Mouse (Mus musculus) adrenal gland, postnatal 10 days (tissue): Measurements from ENCODE around the gene Metrnl. TPM values are rescaled to one million over a fixed set of nuclear protein-coding genes. Genes with fewer than 3 reads are reported as not detected.
"Not testable (repeated sequence)": the region's sequence is repeated elsewhere in the genome, so short reads cannot be mapped to it uniquely, and the experiment has no call there.

Experiments used
- DNase-seq: peaks from one replicate; pipeline ENCODE4 v3.0.0; 2021; ENCODE audit warnings: mixed read lengths
- long read RNA-seq, 2 experiments: library from polyadenylated mRNA; stranded (forward); transcript quantifications; one replicate each; pipeline ENCODE4 v2.0.0; 2021
- total RNA-seq, 2 experiments: library from RNA; stranded (reverse); gene quantifications; 2 replicates each; pipeline ENCODE4 v1.2.3; 2021

Gene Metrnl
- 10 to 100 TPM; 15.2 to 34.8 TPM for total RNA-seq
- long read RNA-seq, experiment 1, transcript Metrnl-201 (4 exons, 1,401 nt): major isoform, 57 of 65 reads
- long read RNA-seq, experiment 1, partial matches to known transcripts: 4 of 65 reads
- long read RNA-seq, experiment 1, other reads (novel, unspliced or antisense): 4 of 65 reads
- long read RNA-seq, experiment 2, transcript Metrnl-201 (4 exons, 1,401 nt): major isoform, 26 of 35 reads
- long read RNA-seq, experiment 2, partial matches to known transcripts: 0 of 35 reads
- long read RNA-seq, experiment 2, other reads (novel, unspliced or antisense): 9 of 35 reads

DNA sequence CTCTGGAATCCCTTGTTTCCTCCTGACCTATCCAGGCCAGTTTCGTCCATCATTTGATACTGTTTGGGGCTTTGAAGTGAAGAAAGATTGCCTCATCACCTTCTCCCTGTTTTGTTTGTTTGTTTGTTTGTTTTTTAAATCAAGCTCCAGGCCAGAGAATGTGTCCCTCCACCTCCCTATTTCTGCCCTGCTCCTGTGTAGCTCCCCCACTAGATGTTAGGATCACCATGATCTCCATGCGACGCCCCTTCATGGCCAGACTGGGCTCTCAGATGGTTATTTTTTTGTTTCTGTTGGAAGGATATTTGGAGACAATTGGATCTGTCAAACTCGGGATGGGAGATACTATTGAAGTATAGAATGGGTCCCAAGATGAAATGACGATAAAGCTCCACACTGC, at the start of gene Metrnl:
Gene Metrnl (plus strand): TSS at position 301 of the 400 bp plus-strand sequence.
- no peak for DNase-seq

DNA sequence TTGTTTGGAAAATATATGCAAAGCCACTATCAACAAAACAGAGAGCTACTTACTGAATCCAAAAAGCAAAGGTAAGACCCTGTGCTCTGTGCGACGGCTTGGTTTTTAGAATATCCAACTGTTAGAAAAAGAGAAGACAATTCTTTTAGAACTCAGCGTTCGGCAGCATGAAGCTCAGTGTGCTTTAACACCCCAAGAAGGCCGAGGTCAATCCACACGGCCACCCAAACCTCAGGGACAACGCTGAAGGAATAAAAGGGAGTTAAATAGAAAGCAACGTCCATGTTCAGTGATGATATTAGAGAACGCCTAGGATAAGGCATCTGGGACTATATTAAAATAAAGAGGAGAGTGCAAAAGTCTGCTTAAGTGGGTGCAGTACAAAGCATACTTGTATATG, 49.8 kb upstream of the Metrnl start:
- DNase-seq: no peak

DNA sequence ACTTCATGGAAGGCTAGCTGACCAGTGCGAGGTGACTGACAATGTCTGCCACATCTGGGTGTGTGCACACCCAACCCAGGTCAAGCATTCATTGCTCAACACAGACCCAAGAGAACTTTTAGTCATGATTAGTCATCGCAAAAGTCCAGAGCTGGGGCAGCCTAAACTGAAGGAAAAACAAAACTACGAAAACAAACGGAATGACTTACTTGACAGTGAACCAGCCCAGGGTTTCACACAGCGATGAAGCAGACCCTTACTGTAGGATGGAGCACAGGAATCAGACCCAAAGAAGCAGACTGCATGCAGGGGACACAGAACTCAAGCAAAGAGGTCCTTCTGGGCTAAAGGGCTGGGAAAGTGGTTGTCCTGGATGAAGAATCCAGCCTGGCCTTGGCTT, 49.4 kb upstream of the Metrnl start:
- DNase-seq: peak; percentile 22

DNA sequence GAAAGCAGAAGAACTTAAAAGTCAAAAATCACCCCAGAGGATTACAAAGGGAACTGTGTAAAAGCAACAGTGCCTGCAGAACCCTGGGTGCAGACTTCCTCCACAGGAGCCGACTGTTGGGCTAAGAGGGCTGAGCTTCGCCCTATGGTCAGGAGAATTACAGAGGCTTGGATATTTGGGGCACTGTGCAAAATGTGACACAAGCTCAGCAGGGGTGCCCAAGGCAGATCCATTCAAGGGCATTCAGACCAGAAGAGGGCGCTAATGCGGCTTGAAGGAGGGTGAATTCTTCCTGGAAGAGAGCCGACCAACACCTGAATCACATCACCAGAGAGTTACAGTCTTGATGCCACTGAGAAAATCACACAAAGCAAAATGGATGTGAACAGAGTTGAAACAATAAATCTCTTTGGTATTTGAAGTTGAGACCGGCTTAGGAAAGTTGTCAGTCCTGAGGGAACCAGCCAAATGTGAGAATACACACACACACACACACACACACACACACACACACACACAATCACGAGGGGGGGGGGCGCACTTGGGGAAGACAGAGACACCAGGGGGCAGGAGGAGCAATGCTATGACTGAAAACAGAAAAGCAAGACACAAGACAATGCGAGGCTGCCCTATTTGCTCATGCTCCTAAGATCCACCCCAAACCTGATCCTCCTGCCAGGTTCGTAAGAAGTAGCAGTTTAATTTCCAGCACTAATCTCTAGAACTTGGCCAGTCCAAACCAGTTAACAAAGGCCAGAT, 48.6 kb upstream of the Metrnl start:
- DNase-seq: peak; percentile 80

DNA sequence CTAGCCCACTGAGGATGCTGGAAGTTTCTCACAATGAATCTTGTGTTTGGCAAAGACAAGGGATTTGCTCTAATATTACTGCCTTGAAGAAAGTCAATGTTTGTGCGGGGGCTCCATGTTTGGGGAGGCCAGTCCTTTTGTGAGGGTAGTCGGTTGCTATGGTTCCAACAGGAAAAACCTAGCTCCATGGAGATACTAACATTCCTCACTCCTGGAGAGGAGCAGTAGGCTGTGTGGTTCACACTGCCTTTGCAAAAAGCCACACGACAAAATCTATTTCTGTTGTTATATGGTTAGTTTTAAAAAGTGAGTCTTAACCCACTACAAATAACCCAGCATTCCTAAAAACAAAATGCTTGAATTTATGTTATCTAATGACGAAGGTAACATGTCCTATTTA, 47.7 kb upstream of the Metrnl start:
- DNase-seq: no peak

DNA sequence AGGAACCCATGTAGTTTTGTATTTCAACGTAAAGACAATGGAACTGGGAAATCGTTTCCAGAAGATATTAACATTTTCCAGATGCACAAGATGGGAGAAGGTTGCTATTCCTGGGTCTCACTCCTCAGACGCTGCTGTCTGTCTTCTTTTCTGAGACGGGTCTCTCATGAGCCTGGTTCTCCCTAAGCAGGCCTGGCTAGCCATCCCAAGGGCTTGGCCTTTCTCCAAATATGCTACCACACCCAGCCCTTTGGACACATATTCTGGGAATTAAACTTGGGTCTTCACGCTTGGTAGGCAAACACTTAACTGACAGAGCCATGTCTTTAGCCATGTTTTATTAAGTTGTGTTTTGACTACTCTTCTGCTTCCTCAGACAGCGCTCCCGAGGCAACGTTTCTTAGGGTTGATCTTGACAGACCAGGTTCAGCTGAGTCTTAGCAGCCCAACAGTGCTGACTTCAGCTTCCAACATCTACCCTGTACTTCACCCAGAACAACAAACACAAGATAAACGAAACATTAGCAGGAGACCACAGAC, 46.9 kb upstream of the Metrnl start:
- DNase-seq: no peak

DNA sequence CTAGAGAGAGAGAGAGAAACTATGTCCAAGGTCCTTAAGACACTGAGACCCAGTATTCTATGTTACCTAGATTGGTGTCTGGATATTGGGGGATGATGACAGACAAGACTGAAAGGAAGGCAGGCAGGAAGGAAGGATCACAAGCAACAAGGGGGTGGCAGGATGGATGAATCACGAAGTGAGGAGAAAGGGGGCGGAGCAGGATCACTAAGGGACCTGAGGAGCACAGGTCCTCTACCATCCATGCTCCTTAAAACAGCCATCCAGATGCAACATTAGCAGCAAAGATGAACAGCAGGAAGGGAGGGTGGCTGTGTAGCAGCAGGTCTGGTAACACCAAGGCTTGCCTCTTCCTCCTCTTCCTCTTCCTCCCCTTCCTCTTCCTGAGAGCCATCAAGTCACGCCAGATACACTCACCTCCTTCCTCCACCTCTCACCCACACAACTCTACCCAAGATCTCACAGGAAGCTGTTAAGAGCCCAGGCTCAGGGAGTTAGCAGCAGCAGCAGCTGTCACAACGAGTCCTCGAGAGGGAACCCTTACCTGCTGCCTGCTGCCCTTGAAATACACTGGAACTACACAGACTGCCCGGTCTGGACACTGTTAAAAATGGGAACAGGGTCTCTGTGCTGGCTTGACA, 46.1 kb upstream of the Metrnl start:
- DNase-seq: no peak

DNA sequence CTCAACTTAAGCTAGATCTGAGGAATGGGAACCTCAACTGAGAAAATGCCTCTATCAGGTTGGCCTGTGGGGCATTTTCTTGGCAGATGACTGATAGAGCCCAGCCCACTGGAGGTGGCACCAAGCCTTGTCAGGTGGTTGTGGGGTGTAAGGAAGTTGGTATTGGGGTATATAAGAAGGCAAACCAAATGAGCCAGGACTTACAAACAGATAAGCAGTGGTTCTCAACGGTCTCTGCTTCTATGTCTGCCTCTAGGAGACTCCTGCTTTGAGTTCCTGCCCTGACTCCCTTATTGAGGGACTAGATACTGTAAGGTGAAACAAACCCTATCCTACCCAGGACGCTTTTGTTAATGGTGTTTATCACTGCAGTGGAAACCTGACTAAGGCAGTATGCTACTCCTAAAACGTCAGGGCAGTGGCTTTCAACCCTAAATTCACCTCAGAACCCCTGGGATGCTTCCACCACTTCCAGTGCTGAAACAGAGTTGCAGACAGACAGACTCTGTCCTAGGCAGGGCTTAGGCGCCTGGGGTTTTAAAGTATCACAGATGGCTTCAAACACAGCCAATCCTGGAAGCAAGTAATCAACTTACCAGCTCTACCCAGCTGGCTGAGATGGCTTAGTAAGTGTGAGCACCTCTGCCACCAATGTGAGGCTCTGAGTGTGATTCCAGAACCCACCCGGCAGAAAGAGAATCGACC, 45.4 kb upstream of the Metrnl start:
- DNase-seq: no peak

DNA sequence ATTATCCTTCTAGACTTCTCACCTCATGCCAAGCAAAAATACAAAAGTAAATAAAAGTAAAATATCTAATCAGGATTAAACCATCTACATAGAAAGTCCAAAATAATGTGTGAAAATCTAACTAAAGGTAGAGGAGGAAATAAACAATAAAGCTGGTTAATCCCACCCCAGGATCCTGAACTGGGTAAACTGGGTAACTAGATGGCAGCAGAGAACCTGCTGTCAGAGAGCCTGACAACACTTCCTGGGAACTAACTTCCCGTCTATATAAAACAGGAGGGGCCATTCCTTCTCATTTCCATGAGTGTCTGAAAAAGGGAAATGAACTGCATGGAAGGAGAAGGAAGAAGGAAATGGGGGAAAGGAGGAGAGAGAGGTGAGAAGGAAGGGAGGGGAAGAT, 43.2 kb upstream of the Metrnl start:
- DNase-seq: no peak

DNA sequence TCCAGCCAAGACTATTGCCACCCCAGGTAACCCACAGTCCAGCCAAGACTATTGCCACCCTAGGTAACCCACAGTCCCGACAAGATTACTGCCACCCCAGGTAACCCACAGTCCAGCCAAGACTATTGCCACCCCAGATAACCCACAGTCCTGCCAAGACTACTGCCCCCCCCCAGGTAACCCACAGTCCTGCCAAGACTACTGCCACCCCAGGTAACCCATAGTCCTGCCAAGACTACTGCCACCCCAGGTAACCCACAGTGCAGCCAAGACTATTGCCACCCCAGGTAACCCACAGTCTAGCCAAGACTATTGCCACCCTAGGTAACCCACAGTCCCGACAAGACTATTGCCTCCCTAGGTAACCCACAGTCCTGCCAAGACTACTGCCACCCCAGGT, 40.7 kb upstream of the Metrnl start:
- not testable (repeated sequence) for DNase-seq

DNA sequence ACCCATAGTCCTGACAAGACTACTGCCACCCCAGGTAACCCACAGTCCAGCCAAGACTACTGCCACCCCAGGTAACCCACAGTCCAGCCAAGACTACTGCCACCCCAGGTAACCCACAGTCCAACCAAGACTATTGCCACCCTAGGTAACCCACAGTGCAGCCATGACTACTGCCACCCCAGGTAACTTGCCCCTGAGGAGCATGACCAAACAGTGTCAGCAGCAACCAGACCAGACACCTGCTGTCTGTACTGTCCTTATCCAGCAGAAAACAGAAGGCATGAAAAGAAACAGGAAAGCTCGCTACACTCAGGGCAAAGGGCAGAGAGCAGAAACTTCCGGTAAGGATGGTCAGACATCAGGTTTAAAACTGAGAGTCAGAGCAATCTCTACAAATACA, 40.2 kb upstream of the Metrnl start:
- DNase-seq: no peak

DNA sequence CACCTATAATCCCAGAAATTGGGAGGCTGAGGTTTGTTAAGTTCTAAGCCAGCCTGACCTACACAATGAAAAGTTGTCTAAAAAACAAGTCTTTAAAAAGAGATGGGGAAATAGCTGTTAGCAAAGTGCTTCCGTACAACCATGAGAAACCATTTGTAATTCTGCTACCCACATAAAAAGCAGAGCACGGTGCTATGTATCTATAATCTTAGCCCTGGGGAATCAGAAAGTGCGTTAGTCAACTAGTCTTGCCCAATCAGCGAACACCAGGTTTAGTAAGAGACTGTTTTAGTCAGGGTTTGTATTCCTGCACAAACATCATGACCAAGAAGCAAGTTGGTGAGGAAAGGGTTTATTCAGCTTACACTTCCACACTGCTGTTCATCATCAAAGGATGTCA, 33.8 kb upstream of the Metrnl start:
- DNase-seq: no peak

DNA sequence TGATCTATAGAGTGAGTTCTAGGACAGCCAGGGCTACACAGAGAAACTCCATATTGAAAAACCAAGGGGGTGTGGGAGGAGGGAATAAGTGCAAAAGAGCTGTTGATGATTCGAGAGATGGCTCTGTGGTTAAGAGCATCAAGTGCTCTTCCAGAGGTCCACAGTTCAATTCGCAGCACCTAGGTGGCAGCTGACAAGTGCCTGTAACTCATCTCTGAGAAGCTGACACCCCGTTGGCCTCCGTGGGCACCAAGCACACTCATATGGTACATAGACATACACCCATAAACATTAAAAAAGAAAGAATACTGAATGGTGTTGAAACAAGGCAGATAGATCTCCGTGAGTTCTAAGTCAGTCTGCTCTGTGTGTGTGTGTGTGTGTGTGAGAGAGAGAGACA, 32.6 kb upstream of the Metrnl start:
- DNase-seq: no peak

DNA sequence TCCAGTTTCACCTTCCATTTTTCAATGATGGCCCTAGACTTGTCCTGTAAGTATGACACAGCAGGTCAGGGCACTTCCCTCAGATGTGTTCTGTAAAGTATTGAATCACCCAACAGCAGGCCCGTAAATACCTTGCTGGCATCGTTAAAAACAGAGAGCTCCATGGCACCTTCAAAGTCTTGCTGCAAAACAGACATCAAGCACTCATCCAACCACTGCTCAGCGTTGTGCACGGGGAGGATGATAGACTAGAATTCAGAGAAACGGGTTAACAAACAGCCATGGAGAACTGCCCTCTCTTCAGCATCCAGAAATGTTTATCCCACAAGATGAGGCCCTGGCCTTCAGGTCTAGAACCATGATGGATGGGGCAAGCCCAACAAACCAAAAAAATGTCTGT, 30.4 kb upstream of the Metrnl start:
- no peak for DNase-seq

DNA sequence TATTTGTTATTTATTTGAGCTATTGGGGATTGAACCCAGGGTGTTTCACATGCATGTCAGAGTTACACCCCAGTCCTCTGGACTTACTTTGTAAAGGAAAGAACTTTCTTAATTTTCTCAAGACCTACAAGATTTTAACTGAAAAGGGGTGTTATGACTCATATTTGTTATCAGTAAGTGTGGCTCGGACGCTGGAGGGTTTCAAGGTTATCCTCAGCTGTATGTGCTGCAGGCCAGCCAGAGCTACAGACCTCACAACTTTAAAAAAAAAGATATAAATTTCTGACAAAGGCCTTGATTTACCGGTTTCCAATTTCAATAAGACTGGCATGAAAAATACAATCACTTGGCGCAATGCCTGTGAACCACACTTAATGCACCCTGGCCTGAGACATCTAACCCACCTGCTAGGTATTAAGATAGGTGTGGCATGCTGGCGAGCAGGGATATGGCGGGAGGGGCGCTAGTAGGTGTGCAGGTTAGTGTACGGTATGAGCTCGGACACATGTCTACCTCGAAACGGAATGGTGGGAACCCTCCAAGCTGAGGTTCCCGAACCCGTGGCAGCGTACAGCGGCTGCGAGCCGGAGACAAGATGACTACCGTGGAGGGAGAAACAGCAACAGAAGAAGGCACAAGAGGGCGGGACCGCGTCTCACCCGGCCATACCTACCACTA, 28.9 kb upstream of the Metrnl start:
- peak; percentile 23 for DNase-seq

DNA sequence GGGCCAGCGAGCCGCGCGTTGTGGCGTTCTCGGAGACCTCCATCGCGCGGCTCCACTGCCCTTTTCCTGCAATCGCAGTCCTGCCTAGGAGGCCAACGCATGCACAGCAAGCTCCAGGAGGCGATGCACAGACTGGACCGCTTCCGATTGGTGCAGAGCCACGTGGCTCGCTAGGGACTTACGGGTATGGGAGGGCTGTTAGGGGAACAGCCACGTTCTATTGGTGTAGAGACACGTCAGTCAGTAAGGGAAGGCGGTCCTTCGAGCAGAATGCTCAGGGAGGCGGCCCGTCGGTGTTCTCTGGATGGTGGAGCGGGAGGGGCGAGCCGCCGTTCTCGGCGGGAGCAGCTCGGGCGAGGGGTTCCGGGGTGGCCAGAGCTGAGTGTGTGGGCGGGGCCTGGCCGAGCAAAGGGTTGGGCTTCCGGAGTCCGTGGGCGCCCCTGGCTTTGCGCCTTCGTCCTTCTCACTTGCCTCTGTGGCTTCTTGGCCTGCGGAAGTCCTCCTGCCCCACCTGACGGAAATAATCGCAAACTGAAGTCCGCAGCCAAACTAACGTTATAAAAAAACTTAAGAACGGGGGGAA, 28.3 kb upstream of the Metrnl start, which contains the start of gene B3gntl1:
Gene B3gntl1 (minus strand): TSS at position 164 of the 583 bp plus-strand sequence.
- DNase-seq: peak; percentile 99

DNA sequence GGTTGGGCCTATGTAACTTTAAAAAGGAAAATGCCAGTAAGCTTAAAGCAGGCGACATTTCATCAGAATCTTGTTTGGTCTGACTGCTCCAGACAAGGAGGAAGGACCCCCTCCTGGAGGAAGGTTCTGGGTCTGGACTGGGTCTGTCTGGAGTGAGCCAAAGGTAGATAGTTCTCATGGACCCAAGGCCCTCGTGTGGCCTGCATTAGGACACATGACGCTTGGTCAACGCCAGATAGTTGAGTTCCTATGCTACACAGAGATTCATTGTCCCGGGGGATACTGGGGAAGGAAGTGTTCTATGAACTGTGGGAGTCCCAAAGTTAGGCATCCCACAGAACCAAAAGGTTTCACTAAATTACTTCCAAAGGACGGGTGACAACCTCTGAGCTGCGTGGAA, 27.7 kb upstream of the Metrnl start:
- DNase-seq: peak; percentile 36

DNA sequence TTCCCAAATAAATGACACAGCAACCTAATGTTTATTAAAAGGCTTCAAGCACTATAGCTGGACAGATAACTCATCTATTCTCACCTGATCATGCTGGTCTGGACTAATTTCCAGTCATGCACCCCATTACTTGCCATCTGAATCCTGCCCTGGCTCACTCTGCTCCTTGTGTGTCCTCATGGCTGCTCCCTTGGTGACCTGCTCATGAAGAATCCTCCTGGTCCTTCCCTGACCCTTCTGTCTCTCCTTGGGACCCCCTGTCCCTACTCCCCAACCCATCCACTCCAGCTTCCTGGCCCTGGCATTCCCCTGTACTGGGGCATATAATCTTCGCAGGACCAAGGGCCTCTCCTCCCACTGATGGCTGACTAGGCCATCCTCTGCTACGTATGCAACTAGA, 24.5 kb upstream of the Metrnl start:
- no peak for DNase-seq

DNA sequence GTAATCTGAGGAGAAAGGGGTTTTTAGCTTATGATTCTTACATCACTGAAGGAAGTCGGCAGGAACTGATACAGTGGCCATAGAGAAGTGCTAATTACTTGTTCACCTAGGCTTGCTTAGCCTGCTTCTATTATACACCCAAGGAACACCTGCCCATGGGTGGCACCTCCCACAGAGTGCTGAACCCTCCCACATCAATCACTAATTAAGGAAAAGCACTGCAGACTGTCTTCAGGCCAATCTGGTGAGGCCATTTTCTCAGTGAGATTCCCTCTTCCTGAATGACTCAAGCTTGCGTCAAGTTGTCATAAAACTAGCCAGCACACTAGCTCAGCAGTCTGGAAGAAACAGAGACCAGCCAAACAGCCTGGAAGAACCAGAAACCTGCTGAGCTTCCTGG, 21.8 kb upstream of the Metrnl start:
- DNase-seq: no peak

DNA sequence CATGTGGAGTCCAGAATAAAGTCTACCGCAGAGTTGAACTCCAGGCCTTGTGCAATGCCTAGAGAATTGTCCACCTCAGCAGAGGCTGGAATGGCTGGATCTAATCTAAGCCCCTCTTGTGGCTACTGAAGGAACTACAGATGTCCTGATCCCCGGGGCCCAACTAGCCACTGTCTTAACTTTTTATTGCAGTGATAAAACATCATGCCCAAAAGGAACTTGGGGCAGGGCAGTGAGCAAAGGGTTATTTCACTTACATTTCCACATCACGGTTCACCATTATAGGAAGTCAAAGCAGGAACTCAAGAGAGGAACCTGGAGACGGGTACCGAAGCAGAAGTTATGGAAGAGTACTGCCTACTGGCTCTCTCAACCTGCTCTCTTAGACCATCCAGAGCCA, 20.6 kb upstream of the Metrnl start:
- DNase-seq: peak; percentile 47

DNA sequence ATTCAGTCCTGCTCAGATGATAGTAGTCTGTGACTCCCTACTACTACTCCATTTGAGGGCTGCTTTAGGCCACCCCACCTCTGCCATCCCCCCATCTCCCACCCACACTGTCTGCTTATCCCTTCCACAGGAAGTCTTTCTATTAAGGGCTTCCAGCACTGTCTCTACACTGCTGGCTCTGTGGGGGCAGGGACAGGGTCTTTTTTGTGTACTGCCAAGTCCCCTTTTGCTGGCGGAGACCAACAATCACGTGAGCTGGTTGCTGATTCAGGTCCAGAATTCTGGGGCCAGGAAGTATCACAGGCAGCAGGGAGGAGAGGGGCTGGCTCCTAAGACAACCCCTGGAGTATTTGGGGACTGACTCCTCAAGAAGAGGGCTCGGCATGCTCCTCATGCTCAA, 18.1 kb upstream of the Metrnl start:
- DNase-seq: no peak
